Mouse (Mus musculus) forebrain, embryonic 14.5 days (tissue): Measurements from ENCODE around the gene Hscb. TPM values are rescaled to one million over a fixed set of nuclear protein-coding genes. Genes with fewer than 3 reads are reported as not detected.

Experiments
- ATAC-seq: fragments of 200-750 bp; cut with Nextera tagmentation; 2 replicates; pipeline ENCODE4 v1.8.0; 2017; ENCODE audit warnings: mild to moderate bottlenecking, moderate library complexity
- DNase-seq: peaks from one replicate; pipeline ENCODE4 v3.0.0-alpha.2; 2015; ENCODE audit warnings: low spot score
- H3K27ac ChIP-seq: fragments of 300-500 bp; sonication (generic); 2 replicates; pipeline ENCODE4 v1.5.1; 2014; ENCODE audit warnings: low read depth, mild to moderate bottlenecking, control low read depth, low read length, moderate library complexity
- H3K27me3 ChIP-seq: fragments of 300-500 bp; sonication (generic); replicated peaks from 2 replicates; pipeline ENCODE4 v1.6.1; 2014; ENCODE audit warnings: low read length, control low read depth, mixed read lengths; ENCODE audit not compliant: control insufficient read depth, insufficient read depth
- H3K36me3 ChIP-seq: fragments of 300-500 bp; sonication (generic); 2 replicates; pipeline ENCODE4 v1.6.1; 2014; ENCODE audit warnings: low read length, control low read depth; ENCODE audit not compliant: control insufficient read depth, insufficient read depth
- H3K4me1 ChIP-seq: fragments of 300-500 bp; sonication (generic); 2 replicates; pipeline ENCODE4 v1.6.1; 2014; ENCODE audit warnings: antibody characterized with exemption, low read length, control low read depth; ENCODE audit not compliant: control insufficient read depth, insufficient read depth
- H3K4me2 ChIP-seq: fragments of 300-500 bp; sonication (generic); 2 replicates; pipeline ENCODE4 v1.6.1; 2014; ENCODE audit warnings: mild to moderate bottlenecking, control low read depth, low read length
- H3K4me3 ChIP-seq: fragments of 300-500 bp; sonication (generic); 2 replicates; pipeline ENCODE4 v1.5.1; 2014; ENCODE audit warnings: low read depth, low read length, control low read depth
- H3K9ac ChIP-seq: fragments of 300-500 bp; sonication (generic); 2 replicates; pipeline ENCODE4 v1.6.1; 2014; ENCODE audit warnings: mild to moderate bottlenecking, low read length, control low read depth, moderate library complexity
- H3K9me3 ChIP-seq: fragments of 300-500 bp; sonication (generic); replicated peaks from 2 replicates; pipeline ENCODE4 v1.6.1; 2016; ENCODE audit warnings: low read length, control low read depth, mixed read lengths; ENCODE audit not compliant: control insufficient read depth
- WGBS: fragments of 180-500 bp; shearing (Covaris S2); extraction: QIAGEN DNeasy Blood & Tissue Kit; methylation state at CpG from one replicate; pipeline ENCODE4 v1.1.7; 2014; 5-methylcytosine and 5-hydroxymethylcytosine counted together
- polyA plus RNA-seq: library from polyadenylated mRNA; unstranded; fragments of >200 nt; fragmentation: Nextera tagmentation; extraction: Ambion mirVana; gene quantifications from 2 replicates; pipeline ENCODE4 v1.2.1, GENCODE M21; 2014

Gene Hscb
- polyA plus RNA-seq, 1 experiment from 2014 or later, result 11.0 TPM

DNA sequence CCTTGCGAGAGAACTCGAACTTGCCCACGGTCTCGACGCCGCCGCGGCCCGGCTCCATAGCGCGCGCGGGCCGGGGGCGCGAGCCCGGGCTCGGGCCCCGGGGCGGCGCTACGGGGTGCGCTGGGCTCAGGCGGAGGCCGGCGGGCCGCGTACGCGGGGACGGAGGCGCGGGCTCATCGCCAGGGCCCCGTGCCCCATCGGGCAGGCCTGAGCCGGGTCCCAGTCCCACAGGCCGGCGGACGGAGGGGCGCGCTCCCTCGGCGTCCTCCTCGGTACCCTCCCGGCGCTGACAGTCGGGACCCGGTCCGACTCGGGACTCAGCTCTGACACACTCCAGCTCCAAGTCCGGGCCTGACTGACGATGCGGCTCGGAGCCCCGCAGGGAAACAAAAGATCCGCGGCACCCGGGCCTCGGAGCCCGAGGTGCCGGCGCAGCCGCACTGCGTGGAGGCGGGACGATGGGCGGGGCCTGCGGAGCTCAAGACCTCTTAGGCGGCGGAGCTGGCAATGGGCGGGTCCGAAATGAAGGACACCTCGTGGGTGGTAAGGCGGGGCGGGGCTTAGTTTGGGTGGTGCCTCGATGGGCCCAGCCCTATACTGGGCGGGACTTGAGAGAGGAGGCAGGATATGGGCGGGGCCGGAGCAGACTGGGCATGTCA is 29.8 kb downstream of the Hscb start, which contains the start of gene Ulk1:
Ulk1 (minus strand) TSS at position 431 of the 659 bp plus-strand sequence.
- Histone ChIP-seq H3K27me3 (no peaks in the 10 kb centered on the region), H3K36me3 (peaks cover 19% of the 10 kb centered on the region), H3K27ac (peak within 1 kb of the TSS; percentile 91), H3K4me2 (peak within 1 kb of the TSS; percentile 99), H3K4me1 (peaks cover 19% of the 10 kb centered on the region), H3K9ac (peak within 1 kb of the TSS; percentile 95), H3K4me3 (peak within 1 kb of the TSS; percentile 93), H3K9me3 (no peaks in the 10 kb centered on the region)
- WGBS, result 0% methylated on average over 63 of the region's 80 CpGs
- peak; percentile 99 for DNase-seq
- ATAC-seq, result peak; percentile 96

DNA sequence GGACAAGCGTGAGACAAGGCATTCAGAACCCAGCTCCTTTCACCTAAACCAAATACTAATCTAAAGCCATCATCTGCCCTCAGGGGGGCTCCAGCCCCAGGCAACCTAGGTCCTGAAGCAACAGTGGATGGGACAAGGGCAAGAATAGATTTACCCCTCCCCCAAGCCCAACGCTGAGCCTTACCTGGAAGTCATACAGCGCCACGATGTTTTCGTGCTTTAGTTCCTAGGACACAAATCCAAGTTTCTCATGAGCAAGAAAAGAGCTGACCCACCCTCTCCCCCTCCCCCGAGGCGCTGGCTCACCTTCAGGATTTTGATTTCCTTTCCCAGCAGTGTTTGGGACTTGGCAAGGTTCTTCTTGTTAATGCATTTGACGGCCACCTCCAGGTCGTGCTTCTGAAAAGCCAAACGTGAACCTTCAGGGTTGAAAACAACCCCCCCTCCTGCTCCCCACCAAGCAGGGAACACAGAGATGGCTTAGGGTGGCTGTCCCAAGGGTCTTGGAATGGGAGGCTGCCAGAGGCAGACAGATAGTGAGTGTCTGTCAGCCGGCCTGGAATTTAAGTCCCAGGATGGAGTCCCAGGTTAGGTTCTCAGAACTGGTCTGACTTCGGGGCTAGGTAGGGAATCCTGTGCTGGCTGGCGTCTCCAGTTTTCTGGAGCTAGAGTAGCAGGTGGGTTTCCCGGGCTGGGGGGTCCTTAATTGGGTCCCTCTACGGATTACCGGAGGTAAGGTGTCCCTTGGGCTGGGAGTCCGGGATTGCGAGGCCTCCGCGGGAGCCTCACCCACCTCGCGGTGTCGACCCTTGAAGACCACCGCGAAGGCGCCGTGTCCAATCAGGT is 30.5 kb downstream of the Hscb start:
- ATAC-seq (no peak), DNase-seq (peak; percentile 28)
- H3K9me3 ChIP-seq, result no peaks in the 10 kb centered on the region
- under 1% methylated on average over 27 of the region's 27 CpGs for WGBS
- peak overlapping the region; percentile 93 for H3K4me3 ChIP-seq
- no peaks in the 10 kb centered on the region for H3K27me3 ChIP-seq
- peaks cover 24% of the 10 kb centered on the region for H3K36me3 ChIP-seq
- H3K4me2 ChIP-seq, result peak overlapping the region; percentile 99
- peaks cover 19% of the 10 kb centered on the region for H3K4me1 ChIP-seq
- H3K27ac ChIP-seq, result peak overlapping the region; percentile 91
- H3K9ac ChIP-seq, result peak overlapping the region; percentile 95

GRCm38 (mm10) chr5:110808061-110808631 is 31.4 kb downstream of the Hscb start:
- DNase-seq (peak; percentile 80), ATAC-seq (peak; percentile 30; the same call in 1 of the 2 replicates)
- Histone ChIP-seq H3K36me3 (peaks cover 28% of the 10 kb centered on the region), H3K4me2 (peak overlapping the region; percentile 99), H3K4me1 (peaks cover 19% of the 10 kb centered on the region), H3K27ac (no peak overlapping the region), H3K9ac (peak overlapping the region; percentile 95), H3K27me3 (no peaks in the 10 kb centered on the region), H3K4me3 (peak overlapping the region; percentile 93), H3K9me3 (no peaks in the 10 kb centered on the region)
- WGBS, result 3% methylated on average over 14 of the region's 14 CpGs

- no peak for DNase-seq
- WGBS, result 87% methylated on average over 4 of the region's 4 CpGs
- Histone ChIP-seq H3K27me3 (no peaks in the 10 kb centered on the region), H3K4me2 (peak overlapping the region; percentile 99), H3K27ac (no peak overlapping the region), H3K4me1 (peaks cover 19% of the 10 kb centered on the region), H3K4me3 (peak overlapping the region; percentile 93), H3K9ac (peak overlapping the region; percentile 95; the same call in 1 of the 2 replicates), H3K36me3 (peaks cover 33% of the 10 kb centered on the region), H3K9me3 (no peaks in the 10 kb centered on the region)
- ATAC-seq, result no peak
These were observed 32.1 kb downstream of the Hscb start for GRCm38 (mm10) chr5:110807453-110807852.

DNA sequence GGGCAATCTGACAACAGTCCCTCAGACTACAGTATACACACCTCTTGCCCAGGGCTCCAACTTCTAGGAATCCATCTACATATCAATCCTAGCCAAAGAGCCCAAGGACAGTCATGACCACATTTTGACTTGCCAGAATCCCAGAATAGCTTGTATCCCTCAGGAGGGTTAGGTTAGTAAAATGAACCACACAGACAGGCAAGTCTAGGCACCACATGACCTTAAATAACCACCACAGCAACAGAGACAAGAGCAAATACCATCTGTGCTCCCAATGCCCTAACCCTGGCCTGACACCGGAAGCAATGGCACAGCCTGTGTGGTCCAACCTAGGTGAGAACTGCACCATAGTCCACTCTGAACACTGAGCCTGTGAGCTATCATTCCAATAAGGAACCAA is 32.9 kb downstream of the Hscb start:
- no peak for DNase-seq
- peak overlapping the region; percentile 8; the same call in 1 of the 2 replicates for H3K4me2 ChIP-seq
- peaks cover 19% of the 10 kb centered on the region for H3K4me1 ChIP-seq
- H3K27me3 ChIP-seq, result no peaks in the 10 kb centered on the region
- H3K9ac ChIP-seq, result peak overlapping the region; percentile 29
- no peak for ATAC-seq
- peaks cover 41% of the 10 kb centered on the region for H3K36me3 ChIP-seq
- H3K4me3 ChIP-seq, result no peak overlapping the region
- 86% methylated on average over 1 of the region's 1 CpGs for WGBS
- no peaks in the 10 kb centered on the region for H3K9me3 ChIP-seq
- no peak overlapping the region for H3K27ac ChIP-seq

DNA sequence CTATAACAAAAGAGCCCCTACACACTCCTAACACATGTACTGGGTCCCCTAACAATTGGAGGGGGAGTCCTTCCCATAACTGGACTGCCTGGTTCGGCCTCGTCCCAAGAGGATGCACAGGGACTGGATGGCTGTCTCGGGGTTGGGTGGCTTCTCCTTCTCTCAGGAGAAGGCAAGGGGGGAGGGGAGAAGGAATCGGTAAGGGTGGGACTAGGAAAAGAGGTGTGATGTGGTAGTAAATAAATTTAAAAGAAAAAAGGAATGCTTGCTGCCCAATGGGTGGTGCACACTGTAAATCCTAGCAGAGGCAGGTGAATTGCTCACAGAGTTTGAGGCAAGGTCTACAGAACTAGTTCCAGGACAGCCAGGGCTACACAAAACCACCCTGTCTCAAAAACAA is 33.4 kb downstream of the Hscb start:
- no peak overlapping the region for H3K27ac ChIP-seq
- no peaks in the 10 kb centered on the region for H3K9me3 ChIP-seq
- 82% methylated on average over 4 of the region's 4 CpGs for WGBS
- no peak overlapping the region for H3K4me3 ChIP-seq
- peaks cover 19% of the 10 kb centered on the region for H3K4me1 ChIP-seq
- no peak overlapping the region for H3K9ac ChIP-seq
- no peak overlapping the region for H3K4me2 ChIP-seq
- ATAC-seq (no peak), DNase-seq (no peak)
- H3K27me3 ChIP-seq, result no peaks in the 10 kb centered on the region
- peaks cover 46% of the 10 kb centered on the region for H3K36me3 ChIP-seq

DNA sequence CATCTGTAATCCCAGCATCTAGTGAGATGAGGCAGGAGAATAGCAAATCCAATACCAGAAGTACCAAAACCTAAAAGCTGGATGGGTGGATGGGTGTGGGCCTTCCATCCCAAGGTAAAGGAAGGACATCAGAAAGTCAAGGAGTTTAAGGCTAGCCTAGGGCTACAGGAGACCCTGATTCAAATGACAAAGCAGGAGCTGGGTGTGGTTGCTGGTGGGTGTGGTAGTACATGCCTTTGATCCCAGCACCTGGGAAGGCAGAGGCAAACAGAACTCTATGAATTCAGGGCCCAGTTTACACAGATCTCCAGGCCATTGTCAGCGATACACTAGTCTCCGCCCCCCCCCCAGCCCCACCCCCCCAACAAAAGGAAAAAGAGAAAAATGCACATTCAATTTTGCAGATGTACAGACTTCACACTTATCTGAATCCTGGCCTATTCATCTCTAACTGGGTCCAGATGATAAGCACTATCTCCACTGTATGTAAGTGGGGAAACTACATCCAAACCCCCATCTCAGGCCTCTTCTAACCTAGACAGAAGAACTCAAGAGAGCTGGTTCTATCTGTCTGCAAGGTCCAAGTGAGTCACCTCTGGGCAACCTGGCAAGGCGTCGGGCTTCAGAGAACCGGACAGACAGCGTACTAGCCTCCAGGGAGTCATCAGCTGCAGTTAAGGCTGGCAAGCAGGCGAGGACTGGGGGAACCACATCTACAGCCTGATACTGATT is 35.4 kb downstream of the Hscb start:
- H3K27me3 ChIP-seq, result no peaks in the 10 kb centered on the region
- H3K36me3 ChIP-seq, result peaks cover 65% of the 10 kb centered on the region
- no peak for DNase-seq
- peaks cover 19% of the 10 kb centered on the region for H3K4me1 ChIP-seq
- H3K4me2 ChIP-seq, result no peak overlapping the region
- H3K9ac ChIP-seq, result no peak overlapping the region
- H3K9me3 ChIP-seq, result no peaks in the 10 kb centered on the region
- ATAC-seq, result no peak
- no peak overlapping the region for H3K27ac ChIP-seq
- WGBS, result 87% methylated on average over 7 of the region's 7 CpGs
- no peak overlapping the region for H3K4me3 ChIP-seq

DNA sequence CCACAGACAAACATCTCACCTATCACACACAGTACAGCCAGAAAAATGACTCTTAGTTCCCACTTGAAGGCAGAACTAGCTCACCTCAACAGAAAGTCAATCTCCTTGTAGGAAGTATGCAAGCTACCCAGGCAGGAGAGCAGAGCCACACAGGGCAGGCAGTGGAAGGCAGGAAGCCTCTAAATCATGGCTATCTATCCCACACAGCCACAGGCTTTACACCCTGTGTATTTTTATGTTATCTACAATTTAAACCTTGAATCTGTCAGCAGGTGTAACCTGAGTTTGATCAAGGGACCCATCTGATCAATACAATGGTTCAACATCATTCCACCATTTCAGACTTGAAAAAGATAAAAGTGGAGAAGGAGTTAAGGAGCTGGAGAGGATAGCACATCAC is 36.8 kb downstream of the Hscb start:
- peaks cover 12% of the 10 kb centered on the region for H3K4me1 ChIP-seq
- peaks cover 78% of the 10 kb centered on the region for H3K36me3 ChIP-seq
- no peak overlapping the region for H3K9ac ChIP-seq
- H3K4me3 ChIP-seq, result no peak overlapping the region
- H3K27me3 ChIP-seq, result no peaks in the 10 kb centered on the region
- no peak overlapping the region for H3K27ac ChIP-seq
- no peak overlapping the region for H3K4me2 ChIP-seq
- H3K9me3 ChIP-seq, result no peaks in the 10 kb centered on the region
- ATAC-seq, result no peak
- DNase-seq, result no peak
